Mouse (Mus musculus) testis, adult 2 months (tissue): ENCODE results near the gene Pola2.

Experiments used
- CTCF ChIP-seq: fragments of 200-500 bp; IDR thresholded peaks from 2 replicates; pipeline ENCODE4 v1.5.1; 2012; ENCODE audit warnings: low read depth, mild to moderate bottlenecking, inconsistent platforms, low read length, moderate library complexity; ENCODE audit not compliant: control insufficient read depth, insufficient read depth, insufficient replicate concordance
- POLR2A ChIP-seq: fragments of 200-500 bp; IDR thresholded peaks from 2 replicates; pipeline ENCODE4 v1.6.1; 2012; ENCODE audit warnings: low read depth, mild to moderate bottlenecking, inconsistent platforms, low read length, moderate library complexity; ENCODE audit not compliant: control insufficient read depth

GRCm38 (mm10) chr19:5990921-5991320 lies 26.9 kb upstream of the Pola2 start:
- TF ChIP-seq CTCF (no peak), POLR2A (no peak)
